Mouse (Mus musculus) retina, postnatal 1 day (tissue): ENCODE results near the gene Slc35b2.

Experiments used
- DNase-seq: peaks from one replicate; pipeline ENCODE4 v3.0.0-alpha.2; 2012

Slc35b2 gene

DNA sequence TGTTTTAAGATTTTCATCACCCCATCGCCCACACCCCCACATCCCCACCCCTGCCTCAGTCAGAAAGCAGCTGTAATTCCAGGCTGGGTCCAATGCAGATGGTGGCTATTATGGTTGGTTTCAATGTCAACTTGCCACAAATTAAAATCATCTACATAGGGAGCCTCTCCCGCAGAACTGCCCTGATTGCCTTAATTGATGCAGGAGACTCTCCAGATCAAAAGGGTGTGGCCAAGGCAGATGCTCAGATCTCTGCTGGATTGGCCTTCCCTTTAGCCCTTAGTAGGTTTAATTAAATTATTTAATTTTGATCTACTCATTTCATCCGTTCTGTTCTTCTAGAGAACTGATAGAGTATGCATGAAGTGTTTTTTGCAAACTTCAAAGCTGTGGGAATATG, 39.3 kb downstream of the Slc35b2 start:
- DNase-seq: no peak

DNA sequence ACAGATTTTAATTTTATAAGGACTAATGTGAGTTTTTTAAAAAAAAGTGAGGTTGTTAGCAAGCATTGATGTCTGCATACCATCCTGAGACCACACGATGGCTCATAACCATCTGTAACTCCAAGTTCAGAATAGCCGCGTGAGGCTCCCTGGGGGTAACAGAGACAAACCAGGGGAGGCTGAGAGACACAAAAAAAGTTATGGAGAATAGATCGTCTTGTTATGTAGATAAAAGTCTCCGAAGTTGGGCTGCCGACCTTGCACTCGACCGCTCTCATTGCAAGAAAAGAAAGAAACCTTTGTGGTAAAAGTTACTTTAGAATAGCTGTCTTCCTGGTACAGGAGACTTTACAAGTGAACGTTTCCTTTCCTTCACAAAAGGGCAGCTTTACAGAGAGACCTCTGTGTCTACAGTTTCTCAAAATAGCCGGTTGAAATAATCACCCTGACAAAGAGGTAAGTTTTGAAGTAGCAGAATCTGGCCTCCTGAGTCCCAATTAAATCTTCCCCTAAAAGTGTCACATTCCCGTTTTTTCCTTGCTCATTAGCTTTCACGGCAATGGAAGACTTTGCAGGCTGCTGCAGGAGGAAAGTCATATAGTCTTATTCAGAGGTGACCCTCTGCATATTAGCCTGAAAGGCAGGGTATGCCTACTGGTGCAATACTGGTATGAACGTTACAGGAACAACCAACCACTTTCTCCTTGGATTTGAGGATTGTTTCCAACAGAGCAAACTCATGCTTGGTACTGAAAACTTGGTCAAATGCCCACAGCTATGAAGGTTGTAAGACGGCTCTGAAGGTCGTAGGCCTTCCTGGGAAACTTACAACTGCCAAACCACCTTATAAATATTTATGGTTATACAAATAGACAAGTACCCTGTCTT, 43.6 kb downstream of the Slc35b2 start:
- DNase-seq: no peak

DNA sequence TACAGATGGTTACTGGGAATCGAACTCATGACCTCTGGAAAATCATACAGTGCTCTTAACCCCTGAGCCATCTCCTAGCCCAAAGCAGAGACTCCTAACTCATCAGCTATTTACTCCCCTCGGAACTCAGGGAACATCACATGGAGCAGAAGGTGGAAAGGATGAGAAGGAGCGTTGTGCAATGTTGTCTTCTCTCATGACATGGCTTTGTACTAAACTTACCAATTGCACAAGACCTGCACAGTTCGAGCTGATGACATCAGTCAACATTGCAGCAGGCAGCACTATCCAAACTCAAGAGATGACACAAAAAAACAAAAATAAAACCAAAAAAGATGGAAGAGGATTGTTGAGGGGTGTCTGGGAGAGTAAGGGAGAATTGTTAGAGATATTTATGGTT, 44.7 kb downstream of the Slc35b2 start:
- DNase-seq: no peak

DNA sequence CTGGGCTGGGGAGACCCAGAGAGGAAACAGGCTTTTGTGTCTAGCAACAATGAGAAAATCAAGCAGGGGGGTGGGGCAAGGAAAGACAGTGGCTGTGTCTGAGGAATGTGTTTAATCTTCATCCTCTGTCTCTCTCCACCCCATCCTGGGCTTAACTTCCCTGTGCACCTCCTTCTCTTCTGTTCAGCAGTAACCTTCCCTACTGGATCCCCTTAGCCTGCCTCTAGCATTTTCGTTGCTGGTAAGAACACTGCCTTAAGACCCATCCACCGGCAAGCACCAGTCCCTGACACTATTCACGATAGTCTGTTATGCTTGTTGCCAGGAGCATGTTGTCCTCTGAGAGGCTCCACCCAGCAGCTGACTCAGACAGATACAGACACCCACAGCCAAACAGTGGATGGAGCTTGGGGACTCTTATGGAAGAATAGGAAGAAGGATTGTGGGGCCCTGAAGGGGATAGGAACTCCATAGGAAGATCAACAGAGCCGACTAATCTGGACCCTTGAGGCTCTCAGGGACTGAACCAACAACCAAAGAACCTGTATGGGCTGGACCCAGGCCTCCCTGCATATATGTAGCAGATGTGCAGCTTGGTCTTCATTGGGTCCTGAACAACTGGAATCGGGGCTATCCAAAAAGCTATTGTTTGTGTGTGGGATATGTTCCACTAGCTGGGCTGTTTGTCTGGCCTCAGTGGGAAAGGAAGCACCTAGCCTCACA, 46.6 kb downstream of the Slc35b2 start:
- peak; percentile 20 for DNase-seq

DNA sequence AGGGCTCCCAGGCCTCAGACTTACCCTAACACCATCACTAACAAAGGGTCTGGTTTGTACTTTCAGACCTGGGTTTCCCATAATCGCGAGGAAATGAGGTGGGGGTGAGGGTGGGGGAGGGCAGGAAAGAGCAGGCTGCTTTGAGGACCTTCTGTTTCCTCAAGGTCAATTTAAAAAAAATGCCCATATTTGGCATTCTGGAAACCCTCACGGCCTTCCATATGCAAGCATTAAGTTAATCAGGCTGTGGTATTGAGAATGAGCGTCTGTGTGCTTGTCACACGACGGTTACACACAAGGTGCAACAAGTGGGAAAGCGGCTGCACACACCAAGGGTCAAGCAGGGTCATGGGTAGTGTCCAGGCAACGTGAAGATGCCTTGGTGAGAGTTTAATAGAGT, 48.3 kb downstream of the Slc35b2 start:
- no peak for DNase-seq

DNA sequence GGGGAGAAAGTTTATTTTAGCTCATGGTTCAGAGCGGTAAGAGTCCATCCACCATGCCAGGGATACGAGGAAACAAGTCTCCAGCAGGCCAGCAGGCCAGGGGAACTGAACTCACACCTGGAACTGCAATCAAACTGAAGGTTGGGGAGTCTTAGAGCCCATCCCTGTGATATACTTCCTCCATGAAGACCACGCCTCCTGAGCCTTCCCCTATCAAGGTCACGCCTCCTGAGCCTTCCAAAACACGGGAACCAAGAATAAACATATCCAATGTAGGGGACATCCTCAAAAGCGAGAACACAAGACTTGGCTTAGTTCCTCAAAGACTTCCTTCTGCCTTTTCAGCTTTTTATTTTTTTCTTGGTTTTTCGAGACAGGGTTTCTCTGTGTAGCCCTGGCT, 49.2 kb downstream of the Slc35b2 start:
- DNase-seq: no peak

DNA sequence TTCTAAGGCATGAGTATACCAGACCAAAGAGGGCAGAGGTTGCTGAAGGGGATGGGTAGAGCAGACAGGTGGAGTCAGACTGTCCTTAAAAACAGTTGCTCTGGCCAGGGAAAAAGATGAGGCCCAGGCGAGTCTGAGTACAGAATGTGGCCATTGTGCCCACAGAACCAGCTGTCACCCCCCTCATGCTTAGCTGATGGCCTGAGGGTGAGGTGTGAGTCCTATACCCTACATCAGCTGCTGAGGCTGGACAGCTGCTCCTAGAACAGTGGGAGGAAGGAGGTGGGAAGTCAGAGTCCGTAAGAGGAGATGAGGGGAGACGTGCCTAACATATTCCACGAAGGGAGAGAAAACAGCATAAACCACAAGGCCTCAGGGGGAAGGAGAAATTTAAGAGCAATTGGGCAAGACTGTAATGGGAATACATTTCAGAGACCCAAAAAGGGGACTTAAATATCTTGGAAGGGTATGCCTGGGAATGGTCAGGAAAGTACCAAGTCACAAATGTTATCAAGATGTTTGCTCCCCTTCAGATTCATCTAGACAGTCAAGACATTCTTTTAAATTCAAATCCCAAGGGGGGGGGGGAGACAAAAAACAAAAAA, 52.5 kb downstream of the Slc35b2 start:
- DNase-seq: no peak

DNA sequence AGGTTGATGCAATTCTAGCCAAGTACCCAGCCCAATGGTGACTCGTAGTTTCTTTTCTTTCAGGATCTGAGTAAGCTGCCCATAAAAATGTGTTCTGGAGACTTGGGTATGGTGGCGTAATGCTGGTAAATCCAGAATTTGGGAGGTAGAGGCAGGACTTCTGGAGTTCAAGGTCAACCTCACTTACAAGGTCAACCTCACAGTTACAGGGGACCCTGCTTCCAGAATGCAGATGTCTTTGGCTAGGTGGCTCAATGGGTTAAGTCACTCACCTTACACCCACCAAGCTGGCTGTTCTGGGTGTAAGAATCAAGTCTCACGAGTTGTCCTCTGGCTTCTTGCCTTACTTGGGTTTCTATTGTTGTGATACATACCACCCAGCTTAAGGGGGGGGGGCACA, 53.0 kb downstream of the Slc35b2 start:
- no peak for DNase-seq
